Mouse (Mus musculus) liver, embryonic 13.5 days (tissue): ENCODE results near the gene E2f7. TPM values are rescaled to one million over a fixed set of nuclear protein-coding genes. Genes with fewer than 3 reads are reported as not detected.

Source experiments
- ATAC-seq: fragments of 200-750 bp; cut with Nextera tagmentation; 2 replicates; pipeline ENCODE4 v1.8.0; 2017; ENCODE audit warnings: low read depth, mild to moderate bottlenecking, moderate number of reproducible peaks, moderate library complexity
- DNase-seq: peaks from one replicate; pipeline ENCODE4 v3.0.0; 2022
- H3K27ac ChIP-seq: fragments of 300-500 bp; sonication (generic); 2 replicates; pipeline ENCODE4 v1.5.1; 2015; ENCODE audit warnings: moderate library complexity, mild to moderate bottlenecking, inconsistent platforms
- H3K27me3 ChIP-seq: fragments of 300-500 bp; sonication (generic); 2 replicates; pipeline ENCODE4 v1.6.1; 2015; ENCODE audit warnings: mild to moderate bottlenecking, inconsistent platforms
- H3K36me3 ChIP-seq: fragments of 300-500 bp; sonication (generic); 2 replicates; pipeline ENCODE4 v1.6.1; 2015; ENCODE audit warnings: mild to moderate bottlenecking, inconsistent platforms
- H3K4me1 ChIP-seq: fragments of 300-500 bp; sonication (generic); replicated peaks from 2 replicates; pipeline ENCODE4 v1.6.1; 2015; ENCODE audit warnings: inconsistent platforms
- H3K4me2 ChIP-seq: fragments of 300-500 bp; sonication (generic); 2 replicates; pipeline ENCODE4 v1.6.1; 2015; ENCODE audit warnings: inconsistent platforms, mild to moderate bottlenecking, moderate library complexity
- H3K4me3 ChIP-seq: fragments of 300-500 bp; sonication (generic); replicated peaks from 2 replicates; pipeline ENCODE4 v1.5.1; 2015; ENCODE audit warnings: mild to moderate bottlenecking, inconsistent platforms
- H3K9ac ChIP-seq: fragments of 300-500 bp; sonication (generic); 2 replicates; pipeline ENCODE4 v1.6.1; 2015; ENCODE audit warnings: mild to moderate bottlenecking, inconsistent platforms
- H3K9me3 ChIP-seq: fragments of 300-500 bp; sonication (generic); replicated peaks from 2 replicates; pipeline ENCODE4 v1.6.1; 2016; ENCODE audit warnings: inconsistent platforms
- WGBS: fragments of 180-500 bp; shearing (Covaris S2); methylation state at CpG from one replicate; pipeline ENCODE4 v1.1.7; 2015; ENCODE audit not compliant: insufficient replicate concordance; 5-methylcytosine and 5-hydroxymethylcytosine counted together
- polyA plus RNA-seq: library from polyadenylated mRNA; unstranded; fragments of >200 nt; fragmentation: Nextera tagmentation; extraction: Ambion mirVana; gene quantifications from 2 replicates; pipeline ENCODE4 v1.2.1, GENCODE M21; 2015

E2f7 gene
- polyA plus RNA-seq, 1 experiment from 2014 or later = 8.1 TPM

DNA sequence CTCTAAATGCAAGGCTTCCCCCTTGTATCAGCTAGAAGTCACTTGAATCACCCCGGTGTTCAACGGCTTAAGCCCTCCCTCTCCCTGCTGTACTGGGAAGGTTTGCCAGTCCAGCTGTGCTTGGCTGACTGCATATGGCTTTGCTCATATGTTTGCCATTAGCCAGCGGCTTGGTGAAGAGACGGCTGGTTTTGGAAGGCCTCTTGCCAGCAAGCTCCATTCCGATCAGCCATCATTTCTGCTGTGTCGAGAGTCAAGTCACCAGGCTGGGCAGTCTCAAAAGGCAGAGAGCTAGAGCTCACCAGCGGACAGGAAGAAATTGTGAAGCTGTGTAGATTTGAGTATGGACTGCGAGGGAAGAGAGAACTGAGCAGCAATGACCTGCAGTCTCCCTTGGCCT is 61.2 kb downstream of the E2f7 start:
- H3K9ac ChIP-seq = no peak overlapping the region
- H3K4me1 ChIP-seq = no peaks in the 10 kb centered on the region
- no peak overlapping the region for H3K4me2 ChIP-seq
- DNase-seq (no peak), ATAC-seq (no peak)
- no peaks in the 10 kb centered on the region for H3K9me3 ChIP-seq
- 68% methylated on average over 8 of the region's 8 CpGs for WGBS
- no peak overlapping the region for H3K4me3 ChIP-seq
- no peak overlapping the region for H3K27ac ChIP-seq
- H3K36me3 ChIP-seq = no peaks in the 10 kb centered on the region
- no peaks in the 10 kb centered on the region for H3K27me3 ChIP-seq

DNA sequence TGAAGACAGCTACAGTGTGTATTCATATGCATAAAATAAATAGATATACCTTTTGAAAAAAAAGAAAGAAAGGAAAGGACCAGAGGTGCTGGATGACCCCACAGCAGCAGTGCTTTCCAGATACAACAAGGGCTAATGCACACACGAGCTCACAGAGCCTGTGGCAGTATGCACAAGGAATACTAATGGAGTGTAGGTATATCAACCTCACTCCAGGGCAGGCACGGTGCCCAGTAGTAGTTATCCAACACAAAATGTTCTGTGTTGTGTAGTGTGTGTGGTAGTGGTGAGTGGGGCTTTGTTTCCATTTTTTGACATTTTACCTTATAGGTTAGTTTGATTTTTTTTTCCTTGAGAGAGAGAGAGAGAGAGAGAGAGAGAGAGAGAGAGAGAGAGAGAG is 65.3 kb downstream of the E2f7 start:
- no peak overlapping the region for H3K27ac ChIP-seq
- WGBS = 56% methylated on average over 2 of the region's 2 CpGs
- H3K4me2 ChIP-seq = no peak overlapping the region
- DNase-seq (no peak), ATAC-seq (no peak)
- no peaks in the 10 kb centered on the region for H3K4me1 ChIP-seq
- H3K4me3 ChIP-seq = no peak overlapping the region
- no peaks in the 10 kb centered on the region for H3K27me3 ChIP-seq
- no peaks in the 10 kb centered on the region for H3K36me3 ChIP-seq
- no peak overlapping the region for H3K9ac ChIP-seq
- H3K9me3 ChIP-seq = no peaks in the 10 kb centered on the region

DNA sequence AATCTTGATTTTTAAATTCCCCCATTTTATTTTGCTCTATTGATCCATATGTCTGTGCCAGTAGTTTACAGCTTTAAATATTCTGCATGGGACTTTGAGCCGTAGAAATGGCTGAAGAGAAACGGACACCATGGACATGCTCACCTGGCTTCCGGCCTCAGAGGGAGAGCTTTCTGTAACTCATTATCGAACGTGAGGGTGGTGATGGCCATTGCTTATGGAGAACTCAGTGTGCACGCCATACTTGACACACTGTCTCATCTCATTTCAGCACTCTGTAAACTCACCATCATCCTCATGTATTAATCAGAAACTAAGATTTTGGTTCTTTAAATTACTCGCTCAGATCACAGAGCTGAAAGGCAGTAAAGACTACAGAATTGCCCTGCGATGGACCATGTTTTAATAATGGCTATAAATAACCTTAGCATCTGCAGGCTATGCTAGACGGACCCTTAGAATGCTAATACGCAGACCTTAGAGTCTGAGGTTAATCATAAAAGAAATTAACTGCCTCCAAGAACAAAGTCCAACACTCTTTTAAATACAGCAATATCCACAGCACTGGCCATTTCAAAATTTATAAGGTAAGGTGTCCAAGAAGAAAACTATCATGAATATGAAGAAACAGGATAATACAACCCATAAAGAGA is 66.1 kb downstream of the E2f7 start:
- no peak for DNase-seq
- Histone ChIP-seq H3K9me3 (no peaks in the 10 kb centered on the region), H3K4me2 (no peak overlapping the region), H3K4me1 (no peaks in the 10 kb centered on the region), H3K4me3 (no peak overlapping the region), H3K27me3 (no peaks in the 10 kb centered on the region), H3K36me3 (no peaks in the 10 kb centered on the region), H3K27ac (no peak overlapping the region), H3K9ac (no peak overlapping the region)
- no peak for ATAC-seq
- WGBS = 73% methylated on average over 10 of the region's 10 CpGs

DNA sequence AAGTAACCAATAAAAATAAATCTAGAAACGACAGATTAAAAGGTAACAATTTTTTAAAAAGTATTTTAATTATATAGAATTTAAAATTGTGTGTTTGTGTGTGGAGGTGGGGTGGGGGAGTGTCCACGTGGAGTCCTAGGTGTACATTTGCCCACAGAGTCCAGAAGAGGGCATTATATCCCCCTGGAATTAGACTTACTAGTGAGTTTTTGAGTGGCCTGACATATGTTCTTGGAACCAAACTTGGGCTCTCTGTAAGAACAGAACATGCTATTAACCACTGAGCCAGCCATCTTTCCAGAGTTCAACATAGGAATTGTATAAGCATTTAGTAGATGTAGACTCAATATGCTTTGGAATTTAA is 66.6 kb downstream of the E2f7 start:
- H3K36me3 ChIP-seq = no peaks in the 10 kb centered on the region
- H3K4me1 ChIP-seq = no peaks in the 10 kb centered on the region
- no peak overlapping the region for H3K4me3 ChIP-seq
- no peaks in the 10 kb centered on the region for H3K27me3 ChIP-seq
- 30% methylated on average over 2 of the region's 2 CpGs for WGBS
- DNase-seq (no peak), ATAC-seq (no peak)
- H3K9ac ChIP-seq = no peak overlapping the region
- no peaks in the 10 kb centered on the region for H3K9me3 ChIP-seq
- H3K27ac ChIP-seq = no peak overlapping the region
- no peak overlapping the region for H3K4me2 ChIP-seq

DNA sequence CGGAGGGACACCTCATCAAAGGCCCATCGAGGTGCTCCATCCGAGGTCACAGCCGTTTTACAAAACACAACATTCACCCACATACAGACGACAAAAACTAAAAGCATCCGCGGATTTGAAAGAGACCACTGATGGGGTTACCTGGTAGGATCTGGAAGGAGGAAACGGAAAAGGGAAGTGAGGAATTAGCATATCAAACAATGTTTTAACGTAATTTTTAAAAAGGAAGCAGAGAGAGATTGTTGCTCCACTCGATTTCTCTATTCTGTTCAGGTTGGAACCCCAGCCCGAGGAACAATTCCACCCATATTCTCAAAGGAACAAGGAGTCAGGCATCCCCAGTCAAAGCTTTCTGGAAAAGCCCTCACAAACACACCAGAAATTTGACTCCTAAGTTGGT is 75.9 kb downstream of the E2f7 start:
- Histone ChIP-seq H3K9ac (no peak overlapping the region), H3K4me3 (no peak overlapping the region), H3K4me1 (no peaks in the 10 kb centered on the region), H3K4me2 (no peak overlapping the region), H3K36me3 (no peaks in the 10 kb centered on the region), H3K9me3 (no peaks in the 10 kb centered on the region), H3K27ac (no peak overlapping the region), H3K27me3 (no peaks in the 10 kb centered on the region)
- DNase-seq (no peak), ATAC-seq (no peak)
- WGBS = 67% methylated on average over 11 of the region's 11 CpGs

GRCm38 (mm10) chr10:110821692-110822091 is 76.5 kb downstream of the E2f7 start:
- H3K27ac ChIP-seq = no peak overlapping the region
- no peaks in the 10 kb centered on the region for H3K9me3 ChIP-seq
- DNase-seq = no peak
- H3K9ac ChIP-seq = no peak overlapping the region
- H3K4me1 ChIP-seq = no peaks in the 10 kb centered on the region
- no peak overlapping the region for H3K4me3 ChIP-seq
- no peaks in the 10 kb centered on the region for H3K27me3 ChIP-seq
- no peak for ATAC-seq
- H3K4me2 ChIP-seq = no peak overlapping the region
- 60% methylated on average over 3 of the region's 3 CpGs for WGBS
- H3K36me3 ChIP-seq = no peaks in the 10 kb centered on the region

- Histone ChIP-seq H3K27me3 (no peaks in the 10 kb centered on the region), H3K4me2 (no peak overlapping the region), H3K9ac (no peak overlapping the region), H3K4me1 (no peaks in the 10 kb centered on the region), H3K27ac (no peak overlapping the region), H3K4me3 (no peak overlapping the region), H3K9me3 (no peaks in the 10 kb centered on the region), H3K36me3 (no peaks in the 10 kb centered on the region)
- no peak for DNase-seq
- 0 out of 2 replicates have a peak, but pooled peaks have one; percentile 31 for ATAC-seq
- 54% methylated on average over 6 of the region's 6 CpGs for WGBS
Measured at GRCm38 (mm10) chr10:110832336-110832735, 87.1 kb downstream of the E2f7 start.

DNA sequence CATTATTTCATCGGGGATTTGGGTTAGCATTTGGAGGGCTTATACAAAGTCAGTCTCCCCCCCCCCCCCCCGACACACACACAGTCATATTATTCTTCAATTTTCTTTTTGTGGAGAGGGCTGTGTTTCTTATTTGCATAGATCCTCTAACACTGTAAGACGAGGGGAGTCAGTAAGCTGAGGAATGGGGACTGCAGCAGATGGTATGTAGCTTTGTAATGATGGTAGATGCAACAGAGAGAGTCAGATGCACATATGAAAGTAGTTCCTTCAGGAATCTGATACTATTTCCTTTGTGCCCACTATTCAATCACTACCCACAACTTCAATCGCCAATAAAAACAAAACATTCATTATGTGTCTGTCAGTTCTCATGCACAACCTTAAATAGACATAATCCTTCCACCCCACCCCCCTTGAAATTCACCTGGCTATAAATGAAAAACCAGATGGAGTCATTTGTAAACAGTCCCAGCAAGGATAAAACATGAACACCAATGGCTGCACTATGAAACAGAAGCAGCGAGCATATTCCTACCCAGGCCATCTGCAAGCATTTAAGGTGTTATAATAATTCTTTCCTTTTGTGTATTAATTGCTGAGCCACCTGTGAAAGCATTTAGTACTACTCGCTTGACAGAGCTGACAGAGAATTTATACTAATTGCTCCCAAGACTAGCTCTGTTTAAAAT is 90.0 kb downstream of the E2f7 start:
- H3K27me3 ChIP-seq = no peaks in the 10 kb centered on the region
- H3K36me3 ChIP-seq = no peaks in the 10 kb centered on the region
- no peak overlapping the region for H3K4me3 ChIP-seq
- H3K4me1 ChIP-seq = no peaks in the 10 kb centered on the region
- H3K27ac ChIP-seq = no peak overlapping the region
- H3K9me3 ChIP-seq = no peaks in the 10 kb centered on the region
- no peak overlapping the region for H3K9ac ChIP-seq
- DNase-seq (no peak), ATAC-seq (no peak)
- H3K4me2 ChIP-seq = no peak overlapping the region
- WGBS = 53% methylated on average over 6 of the region's 6 CpGs

Other genes with a start within 250 kb of the E2f7 start
- gene Csrp2, start 174.3 kb downstream of the E2f7 start, polyA plus RNA-seq = 19.7 and 21.6 TPM in 2 replicates